Mouse (Mus musculus) kidney, adult 11 months (tissue): ENCODE measurements around the gene Abl1.

Source experiments
- DNase-seq: peaks from one replicate; pipeline ENCODE4 v3.0.0; 2022

Gene Abl1

DNA sequence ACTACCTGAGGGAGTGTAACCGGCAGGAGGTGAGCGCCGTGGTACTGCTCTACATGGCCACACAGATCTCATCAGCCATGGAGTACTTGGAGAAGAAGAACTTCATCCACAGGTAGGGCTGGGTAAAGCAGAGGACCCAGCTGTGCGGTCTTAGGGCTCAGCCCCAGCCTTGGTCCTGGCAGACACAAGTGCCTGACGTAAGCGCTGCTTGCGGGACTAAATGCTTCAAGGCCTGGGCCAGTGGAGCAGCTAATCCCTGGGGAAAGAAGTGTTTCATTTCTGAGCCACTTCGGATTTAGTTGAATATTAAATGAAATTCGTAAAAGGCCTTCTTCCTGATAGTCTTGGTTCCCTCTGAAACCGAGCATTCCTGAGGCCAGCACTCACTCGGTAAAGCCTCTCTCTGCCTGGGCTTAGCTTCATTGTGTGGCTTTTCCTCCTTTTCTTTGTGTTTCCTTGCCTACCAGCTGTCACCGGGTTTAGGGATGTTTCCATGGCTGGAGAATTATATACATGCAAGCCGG lies 102.6 kb downstream of the Abl1 start:
- DNase-seq = peak; percentile 43

DNA sequence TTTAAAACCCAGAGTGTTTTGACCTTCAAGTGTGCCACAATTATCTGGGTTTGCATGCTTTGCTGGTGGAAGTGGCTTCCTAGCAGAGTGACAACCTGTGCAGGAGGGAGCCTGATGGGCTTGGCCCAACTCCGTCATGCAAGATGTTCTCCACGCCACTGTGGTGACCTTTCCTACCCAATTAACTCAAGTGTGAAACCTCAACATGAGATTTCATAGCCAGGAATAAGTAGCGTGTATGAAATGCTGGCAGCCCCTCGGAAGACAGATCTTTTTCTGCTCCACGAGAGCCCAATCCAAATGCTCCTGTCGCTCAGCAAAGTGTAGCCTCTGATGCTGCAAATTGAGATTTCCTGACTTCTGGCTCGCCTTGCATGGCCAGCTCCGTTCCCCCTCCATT lies 103.1 kb downstream of the Abl1 start:
- DNase-seq = no peak

DNA sequence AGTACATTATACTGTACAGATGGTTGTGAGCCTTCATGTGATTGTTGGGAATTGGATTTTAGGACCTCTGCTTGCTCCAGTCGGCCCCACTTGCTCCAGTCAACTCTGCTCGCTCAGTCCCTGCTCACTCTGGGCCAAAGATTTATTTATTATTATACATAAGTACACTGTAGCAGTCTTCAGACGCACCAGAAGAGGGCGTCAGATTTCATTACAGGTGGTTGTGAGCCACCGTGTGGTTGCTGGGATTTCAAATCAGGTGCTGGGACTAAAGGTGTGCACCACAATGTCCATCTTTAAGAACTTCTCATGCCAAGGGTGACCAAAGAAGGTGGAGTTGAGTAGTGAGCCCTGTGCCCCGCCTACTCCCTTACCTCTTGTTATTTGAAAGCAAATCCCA lies 104.4 kb downstream of the Abl1 start:
- DNase-seq = no peak

DNA sequence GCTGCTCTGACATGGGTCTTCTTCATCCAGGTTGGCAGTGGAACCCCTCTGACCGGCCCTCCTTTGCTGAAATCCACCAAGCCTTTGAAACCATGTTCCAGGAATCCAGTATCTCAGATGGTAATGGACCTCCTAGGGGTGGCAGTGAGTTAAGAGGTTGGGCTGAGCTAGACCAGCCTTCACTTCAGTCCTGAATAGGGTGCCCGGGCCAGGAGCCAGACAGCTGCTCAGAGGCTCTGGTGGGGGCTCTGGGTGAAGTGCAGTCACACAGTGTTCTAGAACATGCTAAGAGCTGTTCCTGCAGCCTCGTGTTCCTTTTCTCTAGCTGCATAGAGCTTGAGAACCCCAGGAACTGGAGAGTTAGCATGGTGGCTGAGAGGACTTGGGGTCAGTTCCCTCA lies 108.8 kb downstream of the Abl1 start:
- no peak for DNase-seq

DNA sequence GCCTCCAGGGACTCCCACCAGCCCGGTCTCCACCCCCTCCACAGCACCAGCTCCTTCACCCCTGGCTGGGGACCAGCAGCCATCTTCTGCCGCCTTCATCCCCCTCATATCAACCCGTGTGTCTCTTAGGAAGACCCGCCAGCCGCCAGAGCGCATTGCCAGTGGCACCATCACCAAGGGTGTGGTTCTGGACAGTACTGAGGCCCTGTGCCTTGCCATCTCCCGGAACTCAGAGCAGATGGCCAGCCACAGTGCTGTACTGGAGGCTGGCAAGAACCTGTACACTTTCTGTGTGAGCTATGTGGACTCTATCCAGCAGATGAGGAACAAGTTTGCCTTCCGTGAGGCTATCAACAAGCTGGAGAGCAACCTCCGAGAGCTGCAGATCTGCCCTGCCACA lies 113.2 kb downstream of the Abl1 start:
- no peak for DNase-seq

DNA sequence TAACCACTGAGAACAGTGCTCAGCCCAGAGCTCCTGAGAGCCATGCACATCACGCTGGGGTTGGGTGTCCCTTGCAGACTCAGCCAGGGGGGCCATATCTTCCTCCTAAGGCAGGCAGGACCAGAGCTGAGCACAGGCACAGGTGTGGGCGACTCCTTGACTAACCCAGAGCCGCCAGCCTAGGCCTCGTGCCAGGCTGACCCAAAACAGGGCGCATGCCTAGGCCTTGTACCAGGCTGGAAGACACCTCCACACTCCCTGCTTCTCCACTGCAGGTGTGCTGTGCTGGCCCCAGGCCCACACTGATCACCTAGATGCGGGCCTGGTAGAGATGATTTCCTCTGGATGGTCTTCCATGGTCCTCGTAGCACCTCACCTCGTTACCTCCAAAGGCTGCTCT lies 114.6 kb downstream of the Abl1 start:
- no peak for DNase-seq

DNA sequence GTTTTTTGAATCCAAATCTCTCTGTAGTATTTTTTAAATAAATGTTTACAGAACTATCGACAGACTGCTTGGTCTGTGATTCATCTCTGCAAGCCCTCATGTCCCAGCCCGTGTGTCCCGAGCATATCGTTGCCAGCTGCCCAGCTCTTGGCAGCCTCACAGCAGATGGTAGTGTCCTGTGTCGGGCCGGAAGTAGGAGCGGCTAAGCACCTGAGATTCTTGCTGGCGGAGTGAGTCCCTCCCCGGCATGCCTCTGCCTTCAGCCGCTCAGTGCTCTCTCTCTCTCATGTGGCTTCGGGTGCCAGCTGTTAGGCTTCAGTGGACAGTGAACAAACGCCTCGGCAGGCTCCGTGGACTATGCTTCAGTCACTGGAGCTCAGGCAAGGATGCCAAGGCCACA lies 115.3 kb downstream of the Abl1 start:
- DNase-seq = peak; percentile 62

DNA sequence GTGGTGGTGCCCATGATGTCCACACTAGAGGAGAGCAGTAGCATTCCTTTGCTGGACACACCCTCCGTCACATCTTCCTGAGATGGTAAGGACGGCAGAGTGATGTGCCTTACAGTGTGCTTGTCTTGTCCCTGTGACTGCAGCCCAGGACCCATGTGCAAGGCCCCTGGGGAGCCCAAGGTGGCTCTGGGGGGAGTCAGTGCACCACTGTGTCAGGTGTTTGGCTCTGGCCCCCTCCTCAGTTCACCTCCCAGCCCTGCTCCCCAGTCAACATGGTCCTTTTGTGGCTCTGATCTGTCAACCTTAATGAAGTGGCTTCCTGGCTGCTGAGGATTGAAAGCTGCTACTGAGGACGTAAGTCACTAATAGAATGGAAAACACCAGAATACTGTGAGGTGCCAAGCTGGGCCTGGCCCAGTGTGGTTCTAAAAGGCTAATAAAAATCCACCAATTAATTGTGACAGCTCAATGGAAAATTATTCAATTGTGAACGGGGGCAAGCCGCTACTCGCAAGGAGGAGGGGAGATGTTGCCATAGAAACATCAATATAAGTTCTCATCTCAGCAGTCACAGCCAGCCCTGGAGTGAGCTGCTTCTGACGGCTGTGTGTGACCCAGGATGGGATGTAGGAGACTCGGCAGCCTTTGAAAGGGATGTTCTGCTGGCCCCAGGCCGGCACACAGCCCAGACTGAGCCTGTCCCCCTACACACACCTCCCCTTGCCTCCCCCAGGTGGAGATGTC lies 118.6 kb downstream of the Abl1 start:
- no peak for DNase-seq

DNA sequence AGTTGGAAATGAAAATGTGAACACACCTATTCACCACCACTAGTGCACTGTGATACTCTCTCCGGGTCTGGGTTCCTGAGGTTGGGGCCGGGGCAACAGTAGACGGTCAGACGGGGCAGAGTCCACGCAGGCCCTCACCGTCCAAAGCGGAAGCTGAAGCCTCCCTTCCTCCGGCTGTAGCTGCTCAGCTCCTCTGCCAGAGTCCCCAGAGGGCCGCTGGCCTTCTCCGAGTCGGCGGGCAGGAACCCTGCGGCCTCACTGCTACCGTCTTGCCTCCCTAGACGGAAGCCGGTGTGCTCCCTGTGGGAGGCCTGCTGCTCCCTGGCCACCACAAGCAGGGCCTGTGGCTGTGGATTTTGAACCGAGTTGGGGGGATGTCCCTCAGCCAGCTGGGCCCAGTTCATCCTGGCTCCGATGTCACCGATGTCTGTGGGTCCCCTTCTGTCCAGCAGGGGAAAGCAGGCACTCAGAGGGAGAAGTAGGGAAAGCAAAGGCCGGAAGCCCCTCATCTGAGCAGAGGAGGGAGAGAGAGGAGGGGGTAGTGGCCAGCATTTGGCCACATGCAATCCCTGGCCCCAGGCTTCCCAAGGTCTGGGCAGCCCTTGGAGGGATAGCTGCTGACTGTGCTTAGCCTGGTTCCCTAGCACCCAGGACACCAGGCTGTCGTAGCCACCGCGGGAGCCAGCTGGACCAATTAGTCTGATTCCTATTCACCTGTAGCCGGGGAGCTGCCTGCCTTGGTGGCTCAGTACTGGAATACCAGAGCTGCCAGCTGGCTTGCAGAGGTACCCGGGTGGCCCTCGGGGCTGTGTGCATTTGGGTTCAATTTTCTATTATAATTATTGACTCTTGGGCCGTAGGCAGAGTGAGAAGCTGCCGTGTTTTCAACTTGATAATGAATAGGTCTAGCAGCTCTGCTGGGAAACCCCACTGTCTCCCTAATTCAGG lies 120.5 kb downstream of the Abl1 start:
- no peak for DNase-seq

DNA sequence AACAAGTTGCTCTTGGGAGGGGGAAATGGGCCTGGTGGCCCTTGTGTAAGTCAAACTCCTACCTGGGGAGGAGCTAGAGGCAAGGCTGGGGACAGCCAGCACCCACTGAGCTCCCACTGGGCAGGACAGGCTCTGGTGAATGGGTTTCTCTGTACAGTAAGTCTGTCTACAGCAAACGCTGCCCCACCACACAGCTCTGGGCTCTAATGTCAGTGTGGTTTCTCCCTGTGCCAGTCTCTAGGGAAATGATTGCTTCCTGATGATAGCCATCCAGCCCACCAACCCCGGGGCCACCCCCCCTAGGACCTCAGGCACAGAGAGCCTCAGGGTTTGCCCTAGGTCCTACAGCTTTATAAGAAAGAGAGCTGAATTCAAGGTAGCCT lies 121.2 kb downstream of the Abl1 start:
- DNase-seq = no peak

DNA sequence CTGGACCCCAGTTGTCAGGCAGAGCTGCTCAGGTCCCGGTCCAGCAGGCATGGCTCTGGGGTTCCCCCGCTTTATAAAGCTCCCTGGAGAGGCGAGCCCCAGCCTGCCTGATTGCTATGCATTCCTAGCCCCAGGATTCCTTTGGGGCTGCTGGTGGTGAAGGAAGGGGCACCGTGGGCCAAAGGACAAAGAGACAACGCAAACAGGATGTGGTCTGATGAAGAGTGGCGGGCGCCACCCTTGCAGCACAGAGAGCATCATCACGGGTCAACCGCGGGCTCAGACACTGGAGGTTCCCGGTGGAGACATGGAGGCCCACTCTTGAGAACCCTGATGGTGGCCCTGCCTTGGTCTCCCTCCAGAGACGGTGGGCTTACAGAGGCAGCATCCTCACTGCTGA lies 122.3 kb downstream of the Abl1 start, which contains the start of gene Qrfp:
TSS of gene Qrfp (minus strand) at position 137 of the 400 bp plus-strand sequence.
- DNase-seq = no peak

DNA sequence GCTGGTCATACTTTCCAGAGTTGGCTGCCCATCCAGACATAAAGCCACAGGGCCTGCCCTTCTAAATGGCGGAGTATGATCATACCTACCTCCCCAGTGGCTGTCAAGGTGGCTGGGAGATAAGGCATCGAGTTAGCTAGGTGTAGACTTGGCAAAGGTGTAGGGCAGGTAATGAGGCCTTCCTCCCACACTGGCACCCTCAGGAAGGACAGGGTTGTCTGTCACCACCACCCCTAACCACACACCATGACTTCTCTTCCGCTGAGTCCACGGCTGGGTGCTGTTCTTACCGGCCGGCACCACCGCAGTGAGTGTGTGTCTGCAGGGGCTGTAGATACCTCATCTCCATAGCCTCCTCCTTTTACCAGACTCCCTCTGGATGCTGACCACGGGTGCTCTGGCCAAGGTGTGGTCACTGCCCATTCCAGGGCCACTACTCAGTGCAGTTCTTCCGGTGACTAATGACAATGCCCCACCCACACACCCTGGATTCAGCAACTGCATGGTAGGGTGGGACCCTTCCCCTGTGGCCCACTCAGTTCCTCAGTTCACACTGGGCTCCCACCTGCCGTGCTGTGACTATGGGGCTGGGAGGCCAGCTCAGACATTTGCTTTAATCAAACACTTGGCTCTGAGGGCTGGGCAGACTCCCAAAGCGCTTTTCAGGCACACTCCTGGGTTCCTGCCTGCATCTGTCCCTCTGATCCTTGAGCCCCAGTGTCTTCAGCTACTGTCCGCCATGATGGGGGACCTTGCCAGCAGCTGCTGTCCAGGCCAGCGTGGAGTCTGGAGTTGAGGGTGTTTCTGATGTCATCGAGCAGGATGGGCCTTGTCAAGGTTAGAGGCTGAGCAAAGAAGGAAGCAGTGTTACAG lies 123.1 kb downstream of the Abl1 start:
- DNase-seq = no peak

DNA sequence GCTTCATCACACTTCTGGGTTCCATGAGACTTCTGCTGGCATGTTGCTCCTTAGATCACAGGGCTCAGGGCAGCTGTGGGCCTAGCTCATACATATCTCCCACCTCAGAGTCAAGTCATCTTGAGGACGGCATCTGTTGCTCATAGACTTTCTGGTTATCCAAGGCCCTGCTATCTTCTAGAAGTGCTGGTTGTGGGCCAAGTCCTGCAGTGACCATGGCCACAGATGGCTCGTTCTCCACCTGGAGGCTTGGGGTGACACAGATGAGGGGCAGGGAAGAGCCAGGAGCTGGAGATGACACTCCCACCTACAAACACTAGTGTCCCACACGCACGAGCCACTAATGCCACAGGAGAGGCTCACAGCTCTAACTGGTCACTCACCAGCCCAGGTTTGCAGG lies 125.5 kb downstream of the Abl1 start:
- DNase-seq = no peak

DNA sequence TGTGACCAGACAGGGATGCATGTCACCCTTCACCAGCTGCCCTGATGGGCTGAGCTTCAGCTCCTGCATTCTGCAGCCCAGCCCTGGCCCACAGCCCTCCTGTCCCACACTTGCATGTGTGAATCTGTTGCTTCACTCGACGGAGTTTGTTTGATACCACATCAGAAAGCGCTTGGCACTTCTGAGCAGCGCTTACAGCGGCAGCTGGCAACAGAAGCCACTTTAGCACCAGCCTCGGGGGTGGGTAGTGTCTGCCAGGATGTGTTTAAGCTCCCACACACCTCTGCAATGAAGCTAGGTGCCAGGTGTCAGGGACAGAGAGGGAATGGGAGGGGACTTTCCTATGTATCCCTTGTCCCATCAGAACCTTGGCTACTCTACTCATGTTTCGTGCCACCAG lies 126.5 kb downstream of the Abl1 start:
- DNase-seq = no peak

DNA sequence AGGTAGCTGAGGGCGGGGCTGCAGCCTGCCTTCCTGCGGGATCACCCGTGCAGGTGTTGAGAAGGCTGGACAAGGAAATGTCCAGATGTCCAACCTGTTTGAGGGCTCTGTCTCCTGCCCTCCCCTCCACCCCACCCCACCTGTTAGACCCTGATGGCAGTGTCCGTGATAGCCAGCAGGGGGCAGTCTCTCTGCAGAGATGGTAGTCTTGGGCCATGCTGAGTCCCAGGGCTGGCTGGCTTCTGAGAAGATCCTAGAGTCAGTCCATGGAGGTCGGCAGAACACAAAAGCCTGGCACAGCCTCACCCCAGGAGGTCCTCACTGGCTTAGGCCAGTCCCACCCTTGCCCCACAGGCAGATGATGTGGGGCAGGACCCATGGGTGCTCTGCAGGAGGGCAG lies 127.2 kb downstream of the Abl1 start:
- DNase-seq = peak; percentile 65

DNA sequence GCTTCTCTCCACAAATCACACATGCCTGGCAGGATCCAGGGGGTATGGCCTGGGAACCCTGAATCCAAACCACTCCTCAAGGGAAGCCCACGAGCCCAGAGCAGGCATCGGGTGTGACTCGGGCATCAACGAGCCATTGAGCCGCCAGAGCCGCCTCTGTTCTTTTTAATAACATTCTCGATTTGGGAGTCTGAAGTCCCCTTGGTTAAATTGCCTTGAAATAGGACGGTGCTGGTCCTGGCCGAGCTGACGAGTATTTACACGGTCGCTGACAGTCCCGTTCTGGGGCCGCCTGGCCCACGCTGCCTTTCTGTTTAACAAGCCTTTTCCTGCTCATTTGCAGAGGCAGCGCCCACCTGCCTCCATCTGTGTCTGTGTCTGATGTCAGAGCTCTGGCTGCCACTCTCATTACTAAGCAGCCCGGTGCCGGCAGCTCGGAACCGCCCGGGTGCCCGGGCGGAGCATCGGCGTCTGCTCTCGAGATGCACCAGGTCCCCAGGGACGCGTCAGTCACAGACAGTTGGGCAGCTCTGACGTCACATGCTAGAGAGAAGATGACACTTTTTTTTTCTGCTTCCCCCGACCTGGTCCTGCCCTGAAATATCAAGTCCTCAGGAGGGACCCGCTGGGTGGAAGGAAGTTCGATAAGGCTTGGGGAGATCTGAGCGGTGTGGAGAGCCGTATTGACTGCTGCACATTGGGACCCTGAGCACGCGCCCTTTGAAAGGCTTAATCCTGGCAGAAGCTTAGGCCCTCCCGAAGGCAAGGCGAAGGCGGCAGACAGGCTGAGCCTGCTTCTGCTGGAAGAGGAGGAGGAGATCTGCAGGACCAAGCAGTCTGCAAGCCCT lies 134.6 kb downstream of the Abl1 start:
- no peak for DNase-seq

DNA sequence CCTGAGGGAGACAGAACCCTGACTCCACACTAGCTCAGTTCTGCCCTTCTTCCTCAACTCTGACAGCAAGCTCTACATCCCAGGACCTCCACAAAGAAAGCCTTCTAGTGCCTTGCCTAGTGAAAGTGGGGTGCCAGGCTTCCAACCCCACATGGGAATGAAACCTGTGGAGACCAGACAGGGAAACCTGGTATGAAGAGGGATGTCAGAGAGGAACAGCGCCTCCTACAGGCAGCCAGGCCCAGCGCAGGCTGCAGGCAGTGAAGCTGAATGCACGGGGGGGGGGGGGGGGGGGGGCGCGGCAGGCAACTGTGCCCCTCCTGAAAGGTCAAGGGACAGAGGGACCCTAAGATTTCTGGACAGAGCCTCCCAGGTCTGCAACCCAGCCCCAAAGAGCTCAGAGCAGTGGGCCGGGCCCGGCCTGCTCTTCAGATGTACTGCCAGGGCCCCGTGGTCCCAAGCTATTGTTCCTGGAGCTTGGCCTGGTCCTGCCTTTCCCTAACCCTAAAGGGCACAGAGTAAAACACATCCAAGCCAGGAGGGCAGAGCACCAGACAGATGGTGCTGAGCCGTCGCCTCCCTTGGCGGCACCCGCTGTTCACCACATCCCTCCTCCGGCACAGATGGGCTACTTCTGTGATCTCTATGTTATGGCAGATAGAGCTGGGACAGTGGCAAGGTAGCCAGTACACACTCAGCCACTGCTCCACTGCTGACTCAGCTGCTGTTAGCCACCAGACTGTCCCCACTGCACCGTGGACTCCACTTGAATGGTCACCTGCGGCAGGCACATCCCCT lies 136.0 kb downstream of the Abl1 start:
- DNase-seq = no peak

DNA sequence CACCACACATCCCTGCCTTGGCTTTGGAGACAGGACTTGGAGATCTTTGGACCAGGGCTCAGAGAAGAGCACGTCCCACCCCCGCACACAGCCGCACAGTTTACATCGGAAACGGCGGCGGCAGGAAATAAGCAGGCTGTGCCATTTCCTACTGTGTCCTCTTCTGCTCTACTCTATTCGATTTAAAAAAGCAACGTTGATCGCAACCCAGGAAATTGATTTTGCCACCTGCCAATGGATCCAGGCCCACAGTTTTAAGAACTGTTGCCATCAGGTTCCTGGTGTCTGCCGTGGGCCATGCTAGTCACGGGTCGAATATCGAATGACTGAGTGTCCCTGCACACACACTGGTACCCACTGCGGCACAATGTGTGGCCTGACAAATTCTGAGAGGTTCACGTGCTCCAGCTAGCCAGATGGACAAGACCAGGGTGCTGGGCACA lies 137.3 kb downstream of the Abl1 start:
- DNase-seq = no peak

DNA sequence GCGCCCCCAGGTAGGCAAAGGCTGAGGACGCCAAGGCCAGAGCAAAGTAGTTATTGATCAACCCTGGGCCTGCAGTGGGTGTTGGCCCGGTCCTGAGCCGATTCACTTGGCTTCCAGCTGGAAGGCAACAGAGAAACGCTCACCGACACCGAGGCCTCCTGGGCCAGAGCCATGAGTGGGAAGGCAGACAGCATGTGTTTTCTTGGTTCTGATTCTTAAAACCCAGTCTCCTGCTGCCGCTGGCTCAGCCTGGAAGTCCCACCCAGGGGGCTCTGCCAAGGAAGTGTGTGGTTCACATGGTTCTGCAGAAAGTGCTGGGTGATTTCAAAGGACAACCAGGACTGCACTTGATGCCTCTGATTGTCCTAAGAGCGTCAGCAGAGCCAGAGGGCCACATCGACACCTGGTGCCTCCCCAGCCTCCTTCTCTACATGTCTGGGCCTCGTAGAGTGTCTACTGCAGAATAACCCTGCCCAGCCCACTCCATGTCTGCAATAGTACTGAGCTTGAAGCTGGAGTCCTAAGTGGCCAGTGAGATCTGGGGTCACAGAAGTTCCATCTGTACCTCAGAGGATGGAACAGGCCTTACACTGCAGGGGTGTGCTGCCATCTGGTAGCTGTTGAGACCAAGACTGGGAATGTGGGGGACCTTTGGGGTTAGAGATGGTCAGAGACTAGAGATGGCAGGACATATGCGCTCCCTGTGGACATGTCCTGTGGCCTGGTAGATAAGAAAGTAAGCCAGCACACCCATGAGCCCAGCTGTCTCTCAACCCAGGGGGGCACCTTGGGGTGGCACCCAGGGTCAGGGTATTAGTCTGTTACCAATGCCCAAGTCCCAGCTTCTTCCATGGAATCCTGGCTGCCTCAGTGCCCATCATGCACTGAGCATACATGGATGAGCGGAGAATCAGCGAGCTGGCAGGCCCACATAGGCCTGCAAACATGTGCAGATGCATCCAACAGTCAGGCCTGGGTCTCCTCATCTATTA lies 138.2 kb downstream of the Abl1 start:
- no peak for DNase-seq

DNA sequence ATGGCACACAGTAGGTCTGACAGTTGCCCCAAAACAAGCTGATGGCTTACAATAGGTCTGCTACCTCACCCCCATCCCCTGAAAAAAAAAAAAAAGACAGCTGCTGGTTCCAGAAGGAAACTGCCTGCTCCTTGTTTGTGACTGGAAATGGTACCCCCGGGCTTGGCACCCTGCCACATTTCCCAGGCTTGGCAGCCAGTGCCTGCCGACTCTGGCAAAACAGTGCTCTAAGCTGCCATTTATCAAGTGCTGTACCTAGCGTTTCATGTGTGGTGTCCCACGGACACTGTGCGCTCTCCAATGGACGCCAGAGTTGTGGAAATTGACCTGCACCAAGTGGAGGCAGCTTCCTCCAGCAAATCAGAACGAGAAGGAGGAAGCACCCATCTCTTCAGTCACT lies 139.7 kb downstream of the Abl1 start:
- peak; percentile 49 for DNase-seq
